Mouse (Mus musculus) stomach, embryonic 14.5 days (tissue): ENCODE data around the gene Galnt7. TPM values are rescaled to one million over a fixed set of nuclear protein-coding genes. Genes with fewer than 3 reads are reported as not detected.

Experiments used
- ATAC-seq: fragments of 200-750 bp; cut with Nextera tagmentation; 2 replicates; pipeline ENCODE4 v1.8.0; 2017; ENCODE audit warnings: low read depth, moderate TSS enrichment; ENCODE audit not compliant: insufficient number of reproducible peaks, insufficient read depth, low FRiP score
- H3K27ac ChIP-seq: fragments of 300-500 bp; sonication (generic); 2 replicates; pipeline ENCODE4 v1.5.1; 2014; ENCODE audit warnings: mild to moderate bottlenecking, low read length, moderate library complexity, mixed read lengths
- H3K27me3 ChIP-seq: fragments of 300-500 bp; sonication (generic); 2 replicates; pipeline ENCODE4 v1.6.1; 2014; ENCODE audit warnings: low read length, control low read depth, mixed read lengths; ENCODE audit not compliant: control insufficient read depth, insufficient read depth
- H3K36me3 ChIP-seq: fragments of 300-500 bp; sonication (generic); 2 replicates; pipeline ENCODE4 v1.6.1; 2014; ENCODE audit warnings: mild to moderate bottlenecking, control low read depth, low read length, moderate library complexity, mixed read lengths; ENCODE audit not compliant: control insufficient read depth, insufficient read depth
- H3K4me1 ChIP-seq: fragments of 300-500 bp; sonication (generic); 2 replicates; pipeline ENCODE4 v1.6.1; 2014; ENCODE audit warnings: low read length, control low read depth, mixed read lengths; ENCODE audit not compliant: control insufficient read depth, insufficient read depth
- H3K4me2 ChIP-seq: fragments of 300-500 bp; sonication (generic); replicated peaks from 2 replicates; pipeline ENCODE4 v1.6.1; 2014; ENCODE audit warnings: low read depth, low read length, control low read depth
- H3K4me3 ChIP-seq: fragments of 300-500 bp; sonication (generic); 2 replicates; pipeline ENCODE4 v1.5.1; 2014; ENCODE audit warnings: low read depth, low read length, control low read depth
- H3K9ac ChIP-seq: fragments of 300-500 bp; sonication (generic); replicated peaks from 2 replicates; pipeline ENCODE4 v1.6.1; 2014; ENCODE audit warnings: low read depth, mild to moderate bottlenecking, control low read depth, low read length, moderate library complexity, mixed read lengths
- H3K9me3 ChIP-seq: fragments of 300-500 bp; sonication (generic); 2 replicates; pipeline ENCODE4 v1.6.1; 2016; ENCODE audit warnings: low read depth, low read length, control low read depth; ENCODE audit not compliant: control insufficient read depth
- WGBS: fragments of 180-500 bp; shearing (Covaris S2); extraction: QIAGEN DNeasy Blood & Tissue Kit; methylation state at CpG from one replicate; pipeline ENCODE4 v1.1.7; 2014; 5-methylcytosine and 5-hydroxymethylcytosine counted together
- polyA plus RNA-seq: library from polyadenylated mRNA; unstranded; fragments of >200 nt; fragmentation: Nextera tagmentation; extraction: Ambion mirVana; gene quantifications from 2 replicates; pipeline ENCODE4 v1.2.1, GENCODE M21; 2014

Galnt7 gene
- polyA plus RNA-seq, 1 experiment from 2014 or later = 35.5 TPM

- Histone ChIP-seq H3K9me3 (no peaks in the 10 kb centered on the region), H3K36me3 (no peaks in the 10 kb centered on the region), H3K27me3 (no peaks in the 10 kb centered on the region), H3K9ac (no peak overlapping the region), H3K4me1 (no peaks in the 10 kb centered on the region), H3K4me2 (no peak overlapping the region), H3K27ac (no peak overlapping the region), H3K4me3 (no peak overlapping the region)
- 82% methylated on average over 15 of the region's 15 CpGs for WGBS
- ATAC-seq = no peak
Observed at GRCm38 (mm10) chr8:57637599-57638280, 15.1 kb downstream of the Galnt7 start.

GRCm38 (mm10) chr8:57636698-57637097, 16.1 kb downstream of the Galnt7 start:
- Histone ChIP-seq H3K9ac (no peak overlapping the region), H3K36me3 (no peaks in the 10 kb centered on the region), H3K9me3 (no peaks in the 10 kb centered on the region), H3K4me2 (no peak overlapping the region), H3K4me3 (no peak overlapping the region), H3K27ac (no peak overlapping the region), H3K27me3 (no peaks in the 10 kb centered on the region), H3K4me1 (no peaks in the 10 kb centered on the region)
- WGBS = 87% methylated on average over 11 of the region's 11 CpGs
- ATAC-seq = no peak

GRCm38 (mm10) chr8:57636281-57636680, 16.6 kb downstream of the Galnt7 start:
- Histone ChIP-seq H3K27ac (no peak overlapping the region), H3K9ac (no peak overlapping the region), H3K4me2 (no peak overlapping the region), H3K9me3 (no peaks in the 10 kb centered on the region), H3K36me3 (no peaks in the 10 kb centered on the region), H3K27me3 (no peaks in the 10 kb centered on the region), H3K4me3 (no peak overlapping the region), H3K4me1 (no peaks in the 10 kb centered on the region)
- WGBS = 76% methylated on average over 3 of the region's 3 CpGs
- ATAC-seq = no peak

GRCm38 (mm10) chr8:57631780-57632179, 21.1 kb downstream of the Galnt7 start:
- Histone ChIP-seq H3K4me1 (no peaks in the 10 kb centered on the region), H3K9ac (no peak overlapping the region), H3K9me3 (no peaks in the 10 kb centered on the region), H3K27ac (no peak overlapping the region), H3K27me3 (no peaks in the 10 kb centered on the region), H3K4me2 (no peak overlapping the region), H3K4me3 (no peak overlapping the region), H3K36me3 (no peaks in the 10 kb centered on the region)
- no peak for ATAC-seq
- WGBS = 84% methylated on average over 7 of the region's 7 CpGs

GRCm38 (mm10) chr8:57630148-57630547, 22.7 kb downstream of the Galnt7 start:
- H3K27ac ChIP-seq = no peak overlapping the region
- no peaks in the 10 kb centered on the region for H3K36me3 ChIP-seq
- H3K9me3 ChIP-seq = no peaks in the 10 kb centered on the region
- no peak overlapping the region for H3K9ac ChIP-seq
- H3K4me2 ChIP-seq = no peak overlapping the region
- WGBS = 83% methylated on average over 8 of the region's 8 CpGs
- H3K27me3 ChIP-seq = no peaks in the 10 kb centered on the region
- no peak overlapping the region for H3K4me3 ChIP-seq
- no peaks in the 10 kb centered on the region for H3K4me1 ChIP-seq
- ATAC-seq = no peak

- WGBS = 86% methylated on average over 6 of the region's 6 CpGs
- Histone ChIP-seq H3K9ac (no peak overlapping the region), H3K27me3 (no peaks in the 10 kb centered on the region), H3K9me3 (no peaks in the 10 kb centered on the region), H3K4me1 (no peaks in the 10 kb centered on the region), H3K4me2 (no peak overlapping the region), H3K36me3 (no peaks in the 10 kb centered on the region), H3K27ac (no peak overlapping the region), H3K4me3 (no peak overlapping the region)
- no peak for ATAC-seq
Observed at GRCm38 (mm10) chr8:57628787-57629664, 23.8 kb downstream of the Galnt7 start.

- Histone ChIP-seq H3K27ac (no peak overlapping the region), H3K9ac (no peak overlapping the region), H3K36me3 (no peaks in the 10 kb centered on the region), H3K4me3 (no peak overlapping the region), H3K4me1 (no peaks in the 10 kb centered on the region), H3K27me3 (no peaks in the 10 kb centered on the region), H3K4me2 (no peak overlapping the region), H3K9me3 (no peaks in the 10 kb centered on the region)
- WGBS = 56% methylated on average over 5 of the region's 5 CpGs
- no peak for ATAC-seq
Observed at GRCm38 (mm10) chr8:57627946-57628786, 24.7 kb downstream of the Galnt7 start.

- 77% methylated on average over 4 of the region's 4 CpGs for WGBS
- H3K4me1 ChIP-seq = no peaks in the 10 kb centered on the region
- H3K9ac ChIP-seq = no peak overlapping the region
- H3K27ac ChIP-seq = no peak overlapping the region
- no peak for ATAC-seq
- no peak overlapping the region for H3K4me3 ChIP-seq
- H3K4me2 ChIP-seq = no peak overlapping the region
- H3K36me3 ChIP-seq = no peaks in the 10 kb centered on the region
- H3K9me3 ChIP-seq = no peaks in the 10 kb centered on the region
- no peaks in the 10 kb centered on the region for H3K27me3 ChIP-seq
Observed at GRCm38 (mm10) chr8:57623955-57624354, 28.9 kb downstream of the Galnt7 start.
